Mouse (Mus musculus): ENCODE measurements at regions not wholly inside any gene's neighbourhood (a gene's known extent, or its start where the extent isn't known, plus 50 kb on each side); places are given as distances from the start of the nearest gene placed in this dataset.

DNA sequence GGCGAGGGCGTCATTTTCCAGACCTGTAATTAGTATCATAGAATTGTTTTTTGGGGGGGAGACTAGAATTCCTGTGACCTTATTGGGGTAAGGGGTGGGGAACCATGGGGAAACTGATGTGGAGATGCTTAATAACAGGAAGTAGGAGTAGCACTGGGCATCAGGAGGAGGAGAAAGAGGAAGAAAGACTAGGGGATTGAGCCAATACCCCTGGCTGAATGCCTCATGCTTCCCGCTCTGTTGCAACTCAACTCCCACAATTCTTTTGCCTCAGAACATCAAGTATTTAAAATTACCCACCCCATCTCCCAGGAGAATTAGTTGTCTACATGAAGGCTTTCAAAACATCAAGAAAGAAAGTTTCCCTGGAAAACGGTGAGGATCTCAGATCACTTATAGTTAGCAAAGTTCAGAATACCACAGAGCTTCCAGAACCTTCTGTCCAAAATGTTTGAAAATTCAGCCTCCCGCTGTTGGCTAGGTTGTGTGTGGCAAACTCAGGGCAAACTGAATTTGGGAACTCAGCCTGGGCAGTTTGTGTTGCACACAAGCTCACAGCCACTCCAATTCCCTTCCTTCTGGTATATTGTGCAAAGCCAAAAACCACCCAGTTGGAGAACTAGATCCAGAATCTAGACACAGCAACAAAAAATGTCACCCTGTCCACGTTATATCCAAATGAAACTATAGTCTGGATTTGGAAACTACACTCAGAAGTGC is 209.8 kb downstream of the Icos start:
- H3K4me1 ChIP-seq, result no peaks in the 10 kb centered on the region
- H3K9me3 ChIP-seq, result no peaks in the 10 kb centered on the region
- WGBS, result 84% methylated on average over 6 of the region's 6 CpGs
- no peak overlapping the region for H3K4me3 ChIP-seq
- no peaks in the 10 kb centered on the region for H3K36me3 ChIP-seq
- ATAC-seq (ENCODE audit: low FRiP score, low read depth), result no peak
- H3K27ac ChIP-seq (replicated peaks), result no peak overlapping the region
- no peak overlapping the region for H3K9ac ChIP-seq (replicated peaks)
- no peak overlapping the region for H3K4me2 ChIP-seq (replicated peaks)
- no peaks in the 10 kb centered on the region; the same call in 1 of the 2 replicates for H3K27me3 ChIP-seq

DNA sequence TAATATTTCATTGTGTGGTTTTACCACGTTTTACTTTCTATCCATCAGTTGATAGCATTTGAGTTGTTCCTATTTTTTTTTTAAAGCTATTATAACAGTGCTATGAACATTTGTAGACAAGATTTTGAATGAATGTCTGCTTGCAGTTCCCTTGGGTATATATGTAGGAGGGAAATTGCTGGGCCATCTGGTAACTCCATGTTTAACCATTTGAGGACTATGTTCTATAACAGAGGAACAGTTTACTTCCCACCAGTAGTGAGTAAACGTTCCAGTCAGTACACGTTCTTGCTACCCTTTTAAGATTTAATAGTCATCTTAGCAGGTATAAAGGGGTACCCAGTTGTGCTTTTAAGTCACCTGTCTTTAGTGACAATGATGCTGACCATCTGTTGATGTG is 213.2 kb downstream of the Icos start:
- 89% methylated on average over 3 of the region's 3 CpGs for WGBS
- H3K4me3 ChIP-seq, result no peak overlapping the region

DNA sequence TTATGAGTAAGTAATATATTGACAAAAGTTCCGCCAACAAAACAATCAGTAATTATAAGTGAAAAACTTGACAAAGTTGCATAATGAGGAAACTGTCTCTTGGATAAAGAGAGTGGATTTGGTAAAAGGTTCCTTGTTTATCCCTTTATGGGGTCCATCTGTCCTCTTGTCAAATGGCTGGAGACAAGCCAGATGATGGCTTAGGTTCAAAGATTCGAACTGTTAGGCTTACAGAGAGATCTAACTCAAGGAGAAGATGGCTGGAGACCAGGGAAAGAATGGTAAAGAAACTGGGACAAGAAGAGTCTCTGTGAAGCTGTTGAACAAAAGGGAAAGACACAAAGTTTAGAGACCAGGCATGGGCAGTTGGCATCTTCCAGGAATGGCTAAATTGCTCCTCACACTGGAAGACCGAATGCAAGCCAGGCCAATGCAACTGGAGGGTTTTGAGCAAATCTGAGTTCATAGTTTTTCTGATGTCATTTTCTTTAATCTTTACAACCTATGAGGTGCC is 220.9 kb downstream of the Icos start:
- H3K36me3 ChIP-seq, result no peaks in the 10 kb centered on the region
- no peak for ATAC-seq (ENCODE audit: low FRiP score, low read depth)
- H3K4me3 ChIP-seq, result no peak overlapping the region
- H3K4me1 ChIP-seq, result peaks cover 7% of the 10 kb centered on the region
- H3K27ac ChIP-seq (replicated peaks), result no peak overlapping the region
- H3K27me3 ChIP-seq, result no peaks in the 10 kb centered on the region
- no peak overlapping the region for H3K4me2 ChIP-seq (replicated peaks)
- no peak overlapping the region for H3K9ac ChIP-seq (replicated peaks)
- 97% methylated on average over 3 of the region's 3 CpGs for WGBS
- H3K9me3 ChIP-seq, result no peaks in the 10 kb centered on the region

More for the DNA sequence above, 213.2 kb downstream of the Icos start:
- H3K4me2 ChIP-seq (replicated peaks), result no peak overlapping the region
- no peak overlapping the region for H3K9ac ChIP-seq (replicated peaks)
- H3K9me3 ChIP-seq, result no peaks in the 10 kb centered on the region
- no peaks in the 10 kb centered on the region for H3K36me3 ChIP-seq
- H3K27me3 ChIP-seq, result no peaks in the 10 kb centered on the region
- no peak overlapping the region for H3K27ac ChIP-seq (replicated peaks)
- no peaks in the 10 kb centered on the region for H3K4me1 ChIP-seq
- no peak for ATAC-seq (ENCODE audit: low FRiP score, low read depth)

DNA sequence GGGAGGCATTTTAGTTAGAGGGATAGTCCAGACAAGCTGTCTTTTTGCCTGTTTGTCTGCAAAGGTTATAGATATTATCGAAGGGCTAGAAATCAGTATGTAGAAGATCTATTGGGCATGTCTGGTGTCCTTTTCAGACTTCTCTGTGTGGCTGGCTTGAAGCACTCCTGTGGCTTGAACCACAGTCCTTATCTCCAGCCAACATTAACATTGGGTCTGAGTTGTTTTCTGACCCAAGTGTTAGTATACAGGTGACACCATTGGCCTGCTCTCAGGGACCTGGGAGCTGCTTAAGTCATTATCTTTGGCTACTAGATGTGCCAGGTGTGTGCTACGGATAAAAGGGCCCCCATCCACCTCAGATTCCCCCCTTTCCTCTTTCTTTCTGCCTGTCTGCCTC is 223.3 kb downstream of the Icos start:
- Histone ChIP-seq H3K27me3 (no peaks in the 10 kb centered on the region), H3K4me1 (peaks cover 10% of the 10 kb centered on the region), H3K4me3 (no peak overlapping the region), H3K9me3 (no peaks in the 10 kb centered on the region), H3K9ac (replicated peaks) (no peak overlapping the region), H3K36me3 (no peaks in the 10 kb centered on the region), H3K27ac (replicated peaks) (no peak overlapping the region), H3K4me2 (replicated peaks) (no peak overlapping the region)
- 83% methylated on average over 2 of the region's 2 CpGs for WGBS
- no peak for ATAC-seq (ENCODE audit: low FRiP score, low read depth)

DNA sequence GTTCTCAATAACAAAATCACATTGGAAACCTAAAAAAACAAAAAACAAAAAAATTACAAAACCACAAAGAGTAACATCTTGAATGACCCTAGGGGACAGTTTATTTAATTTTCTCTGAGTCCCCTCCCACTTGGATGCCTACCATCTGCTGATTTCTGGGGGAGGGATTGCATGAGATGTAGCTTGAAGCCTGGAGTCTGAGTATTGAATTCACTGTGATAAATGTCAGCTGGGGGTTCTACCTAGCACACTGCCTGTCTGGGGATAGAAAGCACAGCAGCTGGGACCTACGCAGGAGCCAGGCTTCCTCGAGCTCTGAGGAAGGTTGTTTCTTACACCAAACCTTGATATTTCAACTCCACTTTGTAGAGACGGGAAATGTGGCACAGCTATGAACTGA is 224.4 kb downstream of the Icos start:
- Histone ChIP-seq H3K4me2 (replicated peaks) (no peak overlapping the region), H3K4me1 (peaks cover 10% of the 10 kb centered on the region), H3K27ac (replicated peaks) (no peak overlapping the region), H3K9ac (replicated peaks) (no peak overlapping the region), H3K36me3 (no peaks in the 10 kb centered on the region), H3K9me3 (no peaks in the 10 kb centered on the region), H3K4me3 (no peak overlapping the region), H3K27me3 (no peaks in the 10 kb centered on the region)
- WGBS, result 70% methylated on average over 3 of the region's 3 CpGs
- ATAC-seq (ENCODE audit: low FRiP score, low read depth), result no peak

DNA sequence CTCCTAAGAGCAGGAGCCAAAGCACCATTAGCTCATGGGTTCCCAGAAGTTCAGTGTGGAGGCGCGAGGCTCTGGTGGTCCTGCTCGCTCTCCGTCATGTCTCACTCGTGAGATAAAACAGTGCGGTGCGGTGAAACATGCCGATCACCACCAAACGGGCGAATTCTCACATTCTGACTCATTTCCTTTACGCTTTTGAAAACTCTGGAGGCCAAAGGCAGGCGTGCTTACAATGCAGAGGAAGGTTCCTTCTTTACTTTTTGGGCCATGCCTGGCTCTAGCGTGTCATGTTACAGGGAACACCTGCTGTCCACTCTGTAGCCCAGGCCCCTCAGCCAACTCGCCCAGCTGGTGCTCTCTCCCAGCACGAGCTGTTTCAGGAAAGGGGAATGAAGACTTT is 225.4 kb downstream of the Icos start:
- Histone ChIP-seq H3K4me1 (peaks cover 10% of the 10 kb centered on the region), H3K27ac (replicated peaks) (0 out of 2 replicates have a peak overlapping the region, but pooled peaks have one; percentile 20), H3K9ac (replicated peaks) (no peak overlapping the region), H3K4me3 (no peak overlapping the region), H3K9me3 (no peaks in the 10 kb centered on the region), H3K27me3 (no peaks in the 10 kb centered on the region), H3K36me3 (no peaks in the 10 kb centered on the region), H3K4me2 (replicated peaks) (peak overlapping the region; percentile 21)
- WGBS, result 28% methylated on average over 15 of the region's 15 CpGs
- ATAC-seq (ENCODE audit: low FRiP score, low read depth), result peak; percentile 60; the same call in 1 of the 2 replicates

DNA sequence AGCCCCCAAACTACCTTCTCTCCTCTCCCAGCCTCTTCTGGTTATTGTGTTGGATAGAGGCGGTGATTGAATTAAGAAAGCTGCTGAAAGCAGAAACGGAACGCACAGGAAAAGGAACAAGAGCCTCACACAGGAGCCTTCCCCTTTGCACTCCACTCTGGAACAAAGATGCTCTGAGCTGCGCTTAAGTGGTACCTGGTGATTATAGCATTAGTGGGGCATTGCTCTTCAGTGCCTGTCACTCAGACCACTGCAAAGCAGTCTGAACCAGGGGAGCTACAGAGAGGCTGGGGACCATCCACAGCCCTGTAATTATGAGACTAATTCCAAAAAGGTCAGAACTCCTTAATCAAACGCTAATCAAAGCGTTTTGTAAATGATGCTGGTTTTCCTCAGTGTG is 225.9 kb downstream of the Icos start:
- Histone ChIP-seq H3K4me2 (replicated peaks) (peak overlapping the region; percentile 21), H3K36me3 (no peaks in the 10 kb centered on the region), H3K9me3 (no peaks in the 10 kb centered on the region), H3K4me1 (peaks cover 10% of the 10 kb centered on the region), H3K27ac (replicated peaks) (0 out of 2 replicates have a peak overlapping the region, but pooled peaks have one; percentile 20), H3K4me3 (no peak overlapping the region), H3K27me3 (no peaks in the 10 kb centered on the region), H3K9ac (replicated peaks) (no peak overlapping the region)
- no peak for ATAC-seq (ENCODE audit: low FRiP score, low read depth)
- 18% methylated on average over 6 of the region's 6 CpGs for WGBS

DNA sequence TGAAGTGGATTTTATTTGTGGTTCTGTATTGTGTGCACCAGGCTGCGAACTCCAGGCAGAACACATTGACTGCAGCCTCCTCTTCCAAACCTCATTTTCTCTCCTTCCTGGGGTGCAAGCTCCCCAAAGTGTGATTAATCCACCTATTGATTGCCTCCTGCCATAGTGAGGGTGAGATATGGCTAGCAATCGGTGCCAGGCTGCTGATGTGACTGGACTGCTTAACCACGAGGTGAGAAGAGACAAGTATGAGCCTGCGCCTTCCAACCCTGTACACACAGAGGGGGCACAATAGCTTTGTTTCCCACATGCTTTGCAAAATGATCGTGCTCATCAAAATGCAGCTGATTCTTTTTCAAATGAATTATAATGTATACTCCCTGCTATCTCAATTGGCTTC is 227.4 kb downstream of the Icos start:
- ATAC-seq (ENCODE audit: low FRiP score, low read depth), result no peak
- Histone ChIP-seq H3K9ac (replicated peaks) (no peak overlapping the region), H3K4me1 (peaks cover 10% of the 10 kb centered on the region), H3K36me3 (no peaks in the 10 kb centered on the region), H3K4me3 (no peak overlapping the region), H3K9me3 (no peaks in the 10 kb centered on the region), H3K27ac (replicated peaks) (no peak overlapping the region), H3K27me3 (no peaks in the 10 kb centered on the region), H3K4me2 (replicated peaks) (no peak overlapping the region)
- 63% methylated on average over 5 of the region's 5 CpGs for WGBS

DNA sequence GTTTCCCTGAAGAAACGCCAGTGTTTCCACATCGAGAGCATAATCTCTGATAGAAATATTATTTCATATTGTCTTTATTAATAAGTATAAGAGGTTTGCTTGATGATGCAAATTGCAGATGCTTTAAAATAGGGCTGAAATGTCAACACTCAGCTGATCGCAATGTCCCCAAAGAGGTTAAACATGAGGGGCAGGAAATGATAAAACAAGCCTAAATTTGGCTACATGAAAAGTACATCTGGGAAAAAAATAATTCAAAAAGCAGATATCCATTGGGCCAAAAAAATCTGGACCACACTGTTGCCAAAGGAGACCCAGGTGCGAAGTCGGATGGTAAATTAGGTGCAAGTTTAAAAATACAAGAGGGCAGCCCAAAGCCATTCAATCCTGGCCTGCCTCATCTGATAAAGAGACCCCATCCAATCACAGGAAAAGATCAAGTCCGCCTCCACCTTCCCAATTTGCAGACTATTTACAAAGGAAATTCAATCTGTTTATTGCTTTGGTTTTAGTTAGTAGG is 229.2 kb downstream of the Icos start:
- peaks cover 10% of the 10 kb centered on the region for H3K4me1 ChIP-seq
- H3K9ac ChIP-seq (replicated peaks), result no peak overlapping the region
- 93% methylated on average over 6 of the region's 6 CpGs for WGBS
- no peaks in the 10 kb centered on the region for H3K27me3 ChIP-seq
- H3K4me3 ChIP-seq, result no peak overlapping the region
- H3K27ac ChIP-seq (replicated peaks), result no peak overlapping the region
- no peaks in the 10 kb centered on the region for H3K36me3 ChIP-seq
- no peak overlapping the region for H3K4me2 ChIP-seq (replicated peaks)
- ATAC-seq (ENCODE audit: low FRiP score, low read depth), result no peak
- no peaks in the 10 kb centered on the region for H3K9me3 ChIP-seq

DNA sequence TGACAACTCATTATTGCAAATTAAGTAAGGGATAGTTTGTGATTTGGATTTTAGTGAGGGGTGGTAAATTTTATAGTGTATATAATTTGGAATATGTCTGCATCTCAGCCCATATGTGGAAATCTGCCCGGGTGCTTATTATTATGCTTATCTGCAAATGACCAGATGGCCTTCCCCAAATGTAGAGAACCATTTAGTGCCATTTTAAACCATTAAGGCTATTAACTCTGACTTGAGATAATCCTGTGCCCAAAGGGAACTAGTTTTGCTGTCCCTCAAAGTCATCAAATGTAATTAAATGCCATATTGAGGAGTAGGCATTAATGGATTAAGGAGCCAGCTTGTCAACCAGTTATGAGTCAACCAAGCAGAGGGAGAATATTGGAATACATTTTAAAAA is 230.7 kb downstream of the Icos start:
- ATAC-seq (ENCODE audit: low FRiP score, low read depth), result no peak
- Histone ChIP-seq H3K9ac (replicated peaks) (no peak overlapping the region), H3K4me3 (no peak overlapping the region), H3K4me2 (replicated peaks) (no peak overlapping the region), H3K36me3 (no peaks in the 10 kb centered on the region), H3K4me1 (peaks cover 5% of the 10 kb centered on the region), H3K9me3 (no peaks in the 10 kb centered on the region), H3K27ac (replicated peaks) (no peak overlapping the region), H3K27me3 (no peaks in the 10 kb centered on the region)
- WGBS, result 63% methylated on average over 1 of the region's 1 CpGs

DNA sequence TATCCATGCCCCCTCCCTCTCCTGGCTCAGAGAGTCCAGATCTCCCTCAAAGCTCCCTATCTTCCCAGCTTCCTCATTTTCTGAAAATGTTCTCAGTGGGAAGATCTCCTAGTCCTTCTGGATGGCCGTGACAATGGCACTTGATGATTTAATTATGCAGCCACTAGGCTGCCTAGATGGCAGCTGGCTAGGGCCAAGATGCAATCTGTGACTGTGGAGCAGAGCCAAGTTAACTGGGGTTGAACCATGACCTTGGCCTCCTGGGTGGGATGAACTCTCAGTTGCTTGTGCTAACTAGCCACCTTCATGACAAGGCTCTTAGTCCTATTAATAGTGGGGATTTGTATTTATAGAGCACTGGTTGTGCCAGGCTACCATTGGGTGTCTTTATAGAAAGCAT is 243.4 kb downstream of the Icos start:
- Histone ChIP-seq H3K9ac (replicated peaks) (no peak overlapping the region), H3K9me3 (no peaks in the 10 kb centered on the region), H3K4me3 (no peak overlapping the region), H3K4me1 (no peaks in the 10 kb centered on the region), H3K27me3 (no peaks in the 10 kb centered on the region), H3K36me3 (no peaks in the 10 kb centered on the region), H3K4me2 (replicated peaks) (no peak overlapping the region), H3K27ac (replicated peaks) (no peak overlapping the region)
- ATAC-seq (ENCODE audit: low FRiP score, low read depth), result no peak
- 68% methylated on average over 1 of the region's 1 CpGs for WGBS

DNA sequence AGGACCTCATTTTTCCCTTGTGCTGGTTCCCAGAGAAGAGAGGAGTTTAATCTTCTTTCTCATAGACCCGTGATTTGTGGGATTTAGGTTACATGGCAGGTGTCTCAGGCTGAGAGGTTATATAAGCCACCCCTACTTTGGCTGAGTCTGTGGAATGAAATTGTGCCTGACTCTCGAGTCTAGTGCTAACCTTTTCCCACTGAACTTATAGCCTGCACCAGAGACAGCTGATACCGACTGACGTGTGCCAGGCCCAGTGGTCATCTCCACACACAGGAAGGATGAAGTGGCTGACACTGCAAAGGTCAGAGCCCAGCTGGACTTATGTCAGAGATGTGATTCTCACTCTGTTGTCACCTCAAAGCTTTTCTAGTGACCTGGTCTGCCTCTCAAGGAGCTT is 251.2 kb downstream of the Icos start:
- Histone ChIP-seq H3K9me3 (no peaks in the 10 kb centered on the region), H3K4me2 (replicated peaks) (no peak overlapping the region), H3K27me3 (no peaks in the 10 kb centered on the region; the same call in 1 of the 2 replicates), H3K4me3 (no peak overlapping the region), H3K27ac (replicated peaks) (no peak overlapping the region), H3K36me3 (no peaks in the 10 kb centered on the region), H3K4me1 (peaks cover 5% of the 10 kb centered on the region), H3K9ac (replicated peaks) (no peak overlapping the region)
- 72% methylated on average over 4 of the region's 4 CpGs for WGBS
- ATAC-seq (ENCODE audit: low FRiP score, low read depth), result no peak

All from midbrain, embryonic 12.5 days (tissue).